Mouse (Mus musculus): ENCODE measurements around the gene Zmym6. TPM values are rescaled to one million over a fixed set of nuclear protein-coding genes. Genes with fewer than 3 reads are reported as not detected.
"Not testable (repeated sequence)": the region's sequence is repeated elsewhere in the genome, so short reads cannot be mapped to it uniquely, and the experiment has no call there.

Gene Zmym6
- total RNA-seq (2021), result 10 to 100 TPM; 29.8 to 44.2 TPM

DNA sequence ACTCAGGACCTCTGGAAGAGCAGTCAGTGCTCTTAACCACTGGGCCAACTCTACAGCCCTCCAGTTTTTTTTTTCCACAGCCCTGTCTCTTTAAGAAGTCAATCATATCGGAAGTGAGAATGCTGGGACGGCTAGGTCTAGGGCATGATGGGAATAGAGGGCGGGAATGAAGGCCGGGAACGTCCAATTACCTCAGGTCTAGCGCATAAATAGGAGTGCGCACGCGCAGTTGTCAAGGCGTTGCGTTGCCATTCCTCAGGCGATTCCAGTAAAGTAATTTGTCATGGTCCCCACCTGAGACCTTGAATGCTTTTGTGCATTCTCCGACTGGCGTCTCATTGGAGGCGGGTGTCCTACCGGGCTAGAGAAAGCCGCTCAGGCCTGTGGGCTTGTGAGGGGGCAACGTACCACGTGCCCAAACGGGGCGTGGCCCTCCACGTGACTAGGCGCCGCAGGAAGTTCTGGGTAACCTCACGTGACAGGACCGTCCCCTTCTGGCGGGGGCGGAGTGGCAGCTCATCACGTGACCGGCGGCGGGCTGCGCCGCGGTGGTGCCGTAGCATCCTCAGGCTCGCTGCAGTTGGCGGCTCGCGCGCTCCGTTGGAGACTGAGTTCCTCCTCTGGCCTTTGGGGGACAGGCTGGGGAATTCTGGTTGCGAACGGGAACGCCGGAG lies at the start of gene Zmym6:
Gene Zmym6 (plus strand): TSS at position 509 of the 674 bp plus-strand sequence.
- DNase-seq (ENCODE audit: extremely low spot score in 1 of 2, low spot score in 1 of 2), result peak; percentile 84 to 95

DNA sequence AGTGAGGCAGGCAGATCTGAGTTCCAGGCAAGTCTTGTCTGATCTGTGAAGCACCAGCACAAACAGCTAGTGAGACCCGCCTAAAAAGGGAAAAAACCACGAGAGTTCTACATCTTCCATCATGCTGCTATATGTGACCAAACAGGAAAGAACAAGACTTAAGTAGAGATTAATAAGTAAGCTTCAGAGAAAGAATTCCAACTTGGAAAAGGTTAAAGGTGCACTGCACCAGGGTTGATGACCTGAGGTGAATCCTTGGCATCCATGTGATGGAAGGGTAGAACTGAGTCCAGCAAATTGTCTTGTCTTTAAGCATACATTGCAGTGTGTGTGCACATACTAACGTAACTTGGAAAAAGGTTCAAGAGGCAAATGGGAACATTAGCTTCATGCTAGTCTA lies 40.0 kb upstream of the Zmym6 start:
- DNase-seq (ENCODE audit: extremely low spot score in 1 of 2, low spot score in 1 of 2), result no peak

DNA sequence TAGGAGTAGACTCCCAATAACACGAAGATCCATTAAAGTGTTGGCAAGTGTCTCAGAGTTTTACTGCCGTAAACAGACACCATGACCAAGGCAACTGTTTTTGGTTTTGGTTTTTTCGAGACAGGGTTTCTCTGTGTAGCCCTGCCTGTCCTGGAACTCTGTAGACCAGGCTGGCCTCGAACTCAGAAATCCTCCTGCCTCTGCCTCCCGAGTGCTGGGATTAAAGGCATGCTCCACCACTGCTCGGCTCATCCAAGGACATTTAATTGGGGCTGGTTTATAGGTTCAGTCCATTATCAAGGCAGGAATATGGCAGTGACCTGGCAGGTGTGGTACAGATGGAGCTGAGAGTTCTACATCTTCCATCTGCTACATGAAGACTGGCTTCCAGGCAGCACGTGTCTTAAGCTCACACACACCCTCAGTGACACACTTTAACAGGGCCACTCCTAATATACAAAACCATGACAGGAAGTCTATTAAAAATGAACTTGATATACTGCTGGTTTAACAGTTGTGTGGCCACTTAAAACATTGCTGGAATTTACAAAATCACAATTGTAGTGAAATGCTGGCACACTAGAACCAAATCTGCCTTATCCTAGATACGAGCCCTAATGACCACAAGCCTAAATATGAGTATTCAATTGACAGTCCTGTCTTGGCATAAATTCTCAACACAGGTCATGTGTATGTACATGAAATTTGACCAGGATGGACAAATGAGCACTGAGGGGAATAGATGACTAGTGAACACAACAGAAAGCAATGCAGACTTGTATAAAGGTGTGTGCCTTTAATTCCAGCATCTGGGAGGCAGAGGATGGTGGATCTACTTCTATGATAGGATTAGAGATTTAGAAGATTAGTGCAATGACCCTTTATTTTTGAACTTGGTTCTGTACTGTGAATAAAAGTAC lies 39.0 kb upstream of the Zmym6 start:
- DNase-seq (ENCODE audit: extremely low spot score in 1 of 2, low spot score in 1 of 2), result no peak

DNA sequence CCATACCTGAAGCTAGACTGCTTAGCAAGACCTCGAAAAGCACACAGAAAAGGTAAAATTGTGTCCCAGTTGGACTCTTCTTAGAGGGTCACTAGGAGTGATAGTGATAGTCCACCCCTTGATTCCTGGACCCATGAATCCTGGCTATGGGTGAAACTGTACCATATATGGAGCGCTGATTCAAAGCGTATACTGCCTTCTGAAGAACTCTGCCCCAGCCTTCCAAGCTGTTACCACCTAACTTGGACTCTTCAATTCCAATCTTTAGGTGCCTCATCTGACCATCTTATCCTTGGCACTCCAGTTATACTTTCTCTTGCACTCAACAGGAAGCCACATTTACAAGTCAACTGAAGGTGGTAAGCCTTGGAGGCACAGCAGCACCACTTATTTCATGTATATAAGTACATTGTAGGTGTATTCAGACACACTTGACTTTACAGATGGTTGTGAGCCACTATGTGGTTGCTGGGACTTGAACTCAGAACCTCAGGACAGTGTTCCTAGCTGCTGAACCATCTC lies 38.3 kb upstream of the Zmym6 start:
- no peak for DNase-seq (ENCODE audit: extremely low spot score in 1 of 2, low spot score in 1 of 2)

DNA sequence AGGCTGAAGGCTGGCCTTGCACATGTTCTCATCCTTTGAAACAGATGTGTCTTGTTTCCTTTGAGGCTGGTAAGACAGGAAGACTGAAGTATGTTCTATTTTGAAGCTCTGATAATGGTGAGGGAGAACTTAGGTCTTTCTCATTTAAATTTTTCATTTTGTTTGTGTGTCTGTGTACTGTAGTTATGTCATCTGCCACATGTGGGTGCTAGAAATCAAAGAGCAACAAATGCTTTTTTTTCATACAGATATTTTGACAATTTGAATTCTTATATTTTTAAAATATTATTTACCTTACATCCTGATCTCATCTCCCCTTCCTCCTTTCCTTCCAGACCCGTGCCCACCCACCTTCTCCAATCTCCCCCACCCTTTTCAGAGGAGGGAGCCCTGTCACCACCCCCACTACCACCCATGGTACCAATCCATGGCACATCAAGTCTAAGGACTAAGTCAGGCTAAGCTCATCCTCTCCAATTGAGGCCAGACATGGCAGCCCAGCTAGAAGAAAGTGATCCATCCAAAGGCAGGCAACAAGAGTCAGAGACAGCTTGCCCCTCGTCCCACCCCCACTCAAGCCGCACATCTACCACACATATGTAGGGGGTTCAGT lies 37.2 kb upstream of the Zmym6 start:
- DNase-seq (ENCODE audit: extremely low spot score in 1 of 2, low spot score in 1 of 2), result no peak

DNA sequence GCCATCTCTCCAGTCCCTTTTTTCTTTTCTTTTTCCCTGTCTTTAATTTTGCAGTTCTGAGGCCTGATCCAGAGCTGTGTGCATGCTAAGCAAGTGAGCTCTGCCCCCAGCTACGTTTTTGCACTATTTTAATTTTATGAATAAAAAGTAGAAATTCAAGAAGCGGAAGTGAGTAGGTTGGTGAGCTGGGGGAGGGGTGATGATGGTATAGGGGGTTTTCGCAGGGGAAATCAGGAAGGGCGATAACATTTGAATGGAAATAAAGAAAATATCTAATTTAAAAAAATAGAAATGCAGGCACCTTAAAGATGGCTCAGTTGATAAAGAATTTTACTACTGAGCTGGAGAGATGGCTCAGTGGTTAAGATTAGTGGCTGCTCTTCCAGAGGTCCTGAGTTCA lies 33.6 kb upstream of the Zmym6 start:
- no peak for DNase-seq (ENCODE audit: extremely low spot score in 1 of 2, low spot score in 1 of 2)

DNA sequence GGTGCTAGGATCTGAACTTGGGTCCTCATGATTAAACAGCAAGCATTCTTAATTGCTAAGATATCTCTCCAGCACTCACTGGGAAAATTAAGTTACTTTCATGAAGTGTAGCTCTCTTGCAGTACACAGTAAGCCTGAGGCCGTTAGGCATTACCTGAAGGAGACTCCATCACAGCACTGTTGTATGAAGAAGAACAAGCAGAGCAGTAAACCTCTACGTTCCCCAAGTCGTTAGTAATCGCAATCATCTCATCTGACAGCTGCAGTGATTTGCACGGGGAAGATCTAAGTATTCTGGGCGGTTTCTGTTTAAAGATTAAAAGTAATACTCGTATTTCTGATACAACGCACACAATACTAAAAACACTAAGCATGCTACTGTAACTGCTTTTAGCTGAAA lies 26.1 kb upstream of the Zmym6 start:
- DNase-seq (ENCODE audit: extremely low spot score in 1 of 2, low spot score in 1 of 2), result no peak

DNA sequence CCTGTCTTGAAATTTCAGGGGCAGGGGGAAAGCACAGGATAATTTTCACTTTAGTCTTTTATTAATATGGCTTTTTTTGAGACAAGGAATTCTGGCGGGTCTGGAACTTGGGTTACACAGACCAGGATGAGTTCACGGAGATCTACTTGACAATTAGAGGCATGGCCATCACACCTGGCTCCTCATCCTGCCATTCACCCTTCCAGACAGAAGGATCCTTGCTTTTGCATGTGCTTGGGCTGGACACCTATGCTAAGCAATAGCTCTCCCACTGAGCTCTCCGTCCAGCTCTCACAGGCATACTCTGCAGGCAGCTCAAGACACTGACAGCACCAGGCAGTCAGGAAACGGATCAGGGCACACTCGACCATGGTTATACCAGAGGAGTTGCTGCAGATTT lies 24.1 kb upstream of the Zmym6 start:
- DNase-seq (ENCODE audit: extremely low spot score in 1 of 2, low spot score in 1 of 2), result no peak

DNA sequence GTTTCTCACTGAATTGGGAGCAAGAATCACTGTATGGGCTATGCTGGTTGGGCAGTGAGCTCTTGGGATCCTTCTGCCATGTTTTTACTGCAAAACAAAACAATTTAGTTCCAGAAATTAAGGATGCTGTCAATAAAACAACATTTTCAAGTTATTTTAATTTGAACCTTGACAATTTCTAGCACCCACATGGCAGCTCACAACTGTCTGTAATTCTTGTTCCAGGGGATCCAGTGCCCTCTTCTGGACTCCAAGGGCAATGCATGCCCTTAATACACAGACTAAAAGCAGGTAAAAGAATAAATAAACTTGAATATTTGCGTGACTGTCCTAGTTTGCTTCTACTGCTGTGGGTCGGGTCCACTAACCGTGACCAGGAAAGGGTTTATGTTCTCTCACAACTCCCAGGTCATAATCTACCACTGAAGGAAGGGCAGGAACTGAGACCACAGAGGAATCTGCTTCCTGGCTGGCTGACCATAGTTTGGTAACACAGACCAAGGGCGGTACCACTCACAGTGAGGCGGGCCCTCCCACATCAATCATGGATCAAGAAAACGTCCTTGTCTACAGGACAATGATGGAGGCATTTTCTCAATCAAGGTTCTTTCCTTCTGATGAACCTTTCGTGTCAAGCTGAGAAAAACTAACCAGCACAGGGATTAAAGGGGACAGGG lies 22.5 kb upstream of the Zmym6 start:
- no peak for DNase-seq (ENCODE audit: extremely low spot score in 1 of 2, low spot score in 1 of 2)

DNA sequence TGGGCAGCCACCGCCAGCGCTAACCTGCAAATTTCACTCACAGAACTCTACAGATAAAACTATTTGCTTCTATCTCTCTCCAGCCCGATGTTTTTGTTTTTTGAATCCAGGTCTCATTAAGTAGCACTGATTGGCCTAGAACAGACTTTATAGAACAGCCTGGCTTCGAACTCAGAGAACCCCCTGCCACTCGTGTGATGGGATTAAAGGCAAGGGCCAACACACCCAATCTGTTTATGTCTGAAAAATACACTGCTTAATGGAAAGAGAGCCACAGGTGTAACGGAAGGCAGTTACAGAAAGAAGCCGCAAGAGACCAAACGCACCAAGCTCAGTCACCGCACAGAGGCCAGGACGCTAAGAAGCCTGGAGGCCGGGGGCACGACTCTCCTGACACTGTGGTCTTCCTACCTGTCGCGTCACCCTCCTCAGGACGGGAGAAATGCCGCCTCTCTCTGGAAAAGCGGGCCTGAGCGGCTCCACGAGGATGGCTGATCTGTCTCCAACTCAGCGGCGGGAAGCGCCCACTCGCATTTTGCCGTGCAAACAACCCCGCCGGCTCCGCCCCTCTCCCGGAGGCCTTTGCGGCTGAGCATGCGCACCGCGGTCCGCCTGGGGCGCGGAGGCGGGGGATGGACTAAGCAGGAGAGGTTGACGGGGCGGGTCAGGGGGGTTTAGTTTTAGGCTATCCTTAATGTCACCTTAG lies 16.4 kb upstream of the Zmym6 start, which contains the start of gene Zmym1:
Gene Zmym1 (minus strand): TSS at position 568 of the 706 bp plus-strand sequence.
- DNase-seq (ENCODE audit: extremely low spot score in 1 of 2, low spot score in 1 of 2), result peak; percentile 80 to 83

DNA sequence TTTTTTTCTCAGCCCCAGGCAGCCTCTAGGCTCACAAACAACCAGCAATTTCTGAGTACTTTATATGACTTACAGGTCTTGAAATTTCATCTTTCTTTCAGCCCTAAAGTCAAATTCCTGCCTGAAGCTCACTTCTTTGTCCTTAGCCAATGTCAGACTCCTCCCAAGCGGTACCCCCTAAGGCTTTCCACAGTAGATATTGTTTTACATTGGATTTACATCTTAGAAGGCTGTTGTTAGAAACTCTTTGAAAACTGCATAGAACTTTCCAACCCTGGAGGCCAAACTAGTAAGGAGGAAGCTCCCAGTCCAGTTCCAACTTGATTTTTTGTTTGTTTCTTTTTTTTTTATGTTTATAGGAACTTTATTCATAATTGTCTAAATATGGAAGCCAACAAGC lies 13.1 kb upstream of the Zmym6 start:
- DNase-seq (ENCODE audit: extremely low spot score in 1 of 2, low spot score in 1 of 2), result no peak

DNA sequence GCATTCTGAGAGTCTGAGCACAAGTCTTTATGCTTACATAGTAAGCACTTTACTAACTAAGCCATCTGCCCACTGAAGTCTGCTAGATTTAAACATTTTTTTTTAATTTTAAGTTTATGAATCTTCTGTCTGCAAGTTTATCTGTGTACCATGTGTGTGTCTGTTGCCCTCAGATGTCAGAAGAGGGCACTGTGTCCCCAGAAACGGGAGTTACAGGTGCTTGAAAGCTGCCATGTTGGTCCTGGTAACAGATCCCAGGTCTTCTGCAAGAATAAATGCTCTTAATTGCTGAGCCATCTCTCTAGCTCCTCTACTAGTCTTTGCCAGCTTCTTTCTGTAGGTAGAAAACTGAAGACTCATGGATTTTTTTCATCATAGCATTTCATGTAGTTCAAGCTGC lies 2.3 kb upstream of the Zmym6 start:
- DNase-seq (ENCODE audit: extremely low spot score in 1 of 2, low spot score in 1 of 2), result no peak

DNA sequence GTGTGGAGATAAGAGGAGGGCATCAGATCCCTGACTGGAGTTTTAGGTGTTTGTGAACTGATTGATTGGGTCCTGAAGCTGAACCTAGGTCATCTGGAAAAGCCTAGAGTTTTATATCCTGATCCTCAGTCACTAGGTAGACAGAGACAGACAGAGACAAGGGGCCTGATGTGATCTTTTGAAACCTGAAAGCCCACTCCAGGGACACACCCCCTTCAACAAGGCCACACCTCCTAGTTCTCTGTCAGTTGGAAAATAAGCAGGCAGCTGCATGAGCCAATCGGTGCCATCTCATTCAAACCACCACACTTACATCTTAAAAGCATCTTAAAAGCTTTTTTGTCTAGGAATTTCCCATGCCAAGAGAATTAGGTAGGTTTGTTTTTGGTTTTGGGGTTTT lies 3.6 kb downstream of the Zmym6 start:
- DNase-seq (ENCODE audit: extremely low spot score in 1 of 2, low spot score in 1 of 2), result no peak

DNA sequence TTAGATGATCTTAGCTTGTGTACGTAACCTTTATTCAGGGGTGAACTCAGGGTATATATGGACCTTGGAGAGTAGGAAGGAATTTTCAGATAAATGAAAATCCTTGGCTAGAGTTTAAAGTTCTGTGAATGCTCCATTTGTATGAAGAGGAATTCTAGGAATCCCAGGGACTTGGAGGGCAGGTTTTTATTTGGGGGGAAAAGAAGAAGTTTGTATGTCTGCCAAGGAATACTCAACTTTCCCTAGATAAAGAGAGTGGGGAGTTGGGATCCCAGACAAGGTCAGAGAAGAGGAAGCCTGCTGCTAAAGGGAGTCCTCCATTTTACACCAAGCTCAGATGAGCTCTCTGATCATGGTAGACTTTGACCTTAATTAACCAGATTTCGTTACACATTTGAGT lies 5.9 kb downstream of the Zmym6 start:
- no peak for DNase-seq (ENCODE audit: extremely low spot score in 1 of 2, low spot score in 1 of 2)

DNA sequence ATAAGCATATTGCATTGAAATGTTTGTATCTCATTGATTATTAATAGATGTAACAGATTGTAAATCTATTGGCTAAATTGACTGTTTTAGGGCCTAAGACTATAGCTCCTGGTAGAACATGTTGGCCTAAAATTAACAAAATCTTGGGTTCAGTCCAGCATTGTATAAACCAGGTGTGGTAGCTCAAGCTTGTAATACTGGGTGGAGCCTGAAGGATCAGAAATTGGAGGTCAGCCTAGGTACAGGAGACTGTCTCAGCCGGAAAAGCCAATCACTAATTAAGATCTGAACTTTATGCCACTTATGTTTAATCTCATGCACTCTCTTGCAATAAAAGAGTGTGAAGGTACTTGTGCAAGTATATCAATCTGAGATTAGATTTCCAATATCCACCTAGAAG lies 8.6 kb downstream of the Zmym6 start:
- DNase-seq (ENCODE audit: extremely low spot score in 1 of 2, low spot score in 1 of 2), result no peak

DNA sequence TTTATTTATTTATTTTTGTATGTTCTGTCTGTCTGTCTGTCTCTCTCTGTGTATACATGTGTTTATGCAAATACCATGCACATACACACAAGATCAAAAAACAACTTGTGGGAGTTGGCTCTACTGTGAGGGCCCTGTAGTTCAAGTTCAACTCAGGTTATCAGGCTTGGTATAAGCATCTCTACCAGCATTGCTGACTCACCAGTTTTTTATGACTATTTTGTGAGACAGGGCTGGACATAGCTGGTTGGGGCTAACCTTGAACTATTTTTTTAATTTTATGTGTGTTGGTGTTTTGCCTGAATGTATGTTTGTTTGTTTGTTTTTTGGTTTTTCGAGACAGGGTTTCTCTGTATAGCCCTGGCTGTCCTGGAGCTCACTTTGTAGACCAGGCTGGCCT lies 14.0 kb downstream of the Zmym6 start:
- DNase-seq (ENCODE audit: extremely low spot score in 1 of 2, low spot score in 1 of 2), result no peak

DNA sequence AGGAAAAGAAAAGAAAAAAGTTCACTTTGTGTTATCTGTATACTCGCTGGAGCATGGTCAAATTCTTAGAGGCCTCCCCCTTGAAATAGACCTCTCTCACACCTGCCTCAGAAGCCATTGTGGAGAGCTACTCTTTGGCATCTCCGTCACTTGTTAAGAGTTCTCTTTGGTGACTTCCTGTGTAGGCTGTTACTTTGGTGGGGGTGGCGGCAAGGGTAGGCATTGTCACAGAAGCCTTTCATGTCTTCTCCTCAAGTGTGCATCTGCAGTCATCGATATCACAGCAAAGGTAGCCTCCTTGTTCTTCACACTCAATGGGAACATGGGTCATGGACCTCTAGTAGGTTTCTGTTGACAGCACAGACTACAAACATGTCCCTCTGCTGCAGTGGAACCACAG lies 17.9 kb downstream of the Zmym6 start:
- no peak for DNase-seq (ENCODE audit: extremely low spot score in 1 of 2, low spot score in 1 of 2)

DNA sequence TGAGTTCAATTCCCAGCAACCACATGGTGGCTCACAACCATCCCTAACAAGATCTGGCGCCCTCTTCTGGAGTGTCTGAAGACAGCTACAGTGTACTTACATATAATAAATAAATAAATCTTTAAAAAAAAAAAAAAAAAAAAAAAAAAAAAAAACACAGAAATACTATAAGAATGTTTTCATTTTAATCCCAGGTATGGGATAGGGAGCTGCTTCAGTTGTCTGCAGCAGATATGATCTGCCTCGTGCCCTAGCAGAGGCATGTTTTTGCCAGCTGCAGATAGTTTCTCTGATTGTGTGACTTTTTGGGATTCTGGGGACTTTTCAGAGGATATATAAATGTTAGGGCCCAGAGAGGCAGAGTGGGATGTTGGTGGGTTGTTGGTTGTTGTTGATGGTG lies 22.4 kb downstream of the Zmym6 start:
- not testable (repeated sequence) for DNase-seq (ENCODE audit: extremely low spot score in 1 of 2, low spot score in 1 of 2)

DNA sequence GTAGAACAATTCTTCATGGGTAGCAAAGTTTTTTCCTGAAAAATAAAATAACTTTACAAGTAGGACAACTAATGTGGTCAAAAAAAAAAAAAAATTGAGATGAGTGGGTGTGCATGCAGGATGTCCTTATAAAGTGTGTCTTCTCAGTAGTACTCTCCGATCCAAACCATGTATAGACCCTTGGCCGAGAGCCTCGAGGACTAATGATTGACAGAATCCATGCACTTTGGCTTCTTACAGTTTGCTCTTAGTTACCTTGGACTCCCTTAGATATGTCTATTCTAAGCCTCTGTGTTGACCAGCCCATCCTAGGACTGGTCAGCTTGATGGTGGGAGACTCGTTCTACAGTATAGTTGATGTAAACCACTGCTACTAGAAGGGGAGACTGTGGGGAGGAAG lies 30.4 kb downstream of the Zmym6 start:
- DNase-seq (ENCODE audit: extremely low spot score in 1 of 2, low spot score in 1 of 2), result no peak

DNA sequence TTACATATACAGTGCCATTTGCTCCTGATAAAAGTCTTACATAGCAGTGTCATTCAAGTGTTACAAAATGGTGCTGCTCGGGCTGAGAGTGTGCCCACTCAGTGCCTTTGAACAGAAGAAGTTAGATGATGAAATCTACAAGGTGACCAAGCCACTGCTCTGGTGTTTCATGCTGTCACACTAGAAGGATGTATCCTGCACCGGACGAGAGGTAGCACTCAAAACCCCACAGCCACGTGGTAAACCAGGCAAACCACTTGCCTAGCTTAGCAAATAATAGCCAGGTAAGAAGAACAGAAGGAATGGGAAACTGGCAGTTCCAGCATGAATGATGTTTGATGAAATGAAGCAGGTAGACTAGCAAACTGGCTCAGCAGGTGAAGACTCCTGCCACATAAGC lies 33.4 kb downstream of the Zmym6 start:
- DNase-seq (ENCODE audit: extremely low spot score in 1 of 2, low spot score in 1 of 2), result no peak

Measured in layer of hippocampus, postnatal 25 days (tissue).